Mouse (Mus musculus) testis, adult 2 months (tissue): ENCODE data around the gene Mcoln1. TPM values are rescaled to one million over a fixed set of nuclear protein-coding genes. Genes with fewer than 3 reads are reported as not detected.

Experiments used
- H3K27ac ChIP-seq: fragments of 200-500 bp; 2 replicates; pipeline ENCODE4 v1.5.1; 2012; ENCODE audit warnings: low read depth, low read length; ENCODE audit not compliant: control insufficient read depth, insufficient read depth
- H3K27me3 ChIP-seq: fragments of 200-500 bp; 2 replicates; pipeline ENCODE4 v1.6.1; 2012; ENCODE audit warnings: mild to moderate bottlenecking, low read length, moderate library complexity; ENCODE audit not compliant: control insufficient read depth, insufficient read depth
- H3K36me3 ChIP-seq: fragments of 200-500 bp; 2 replicates; pipeline ENCODE4 v1.6.1; 2012; ENCODE audit warnings: mild to moderate bottlenecking, low read length; ENCODE audit not compliant: control insufficient read depth, insufficient read depth
- H3K4me1 ChIP-seq: fragments of 200-500 bp; 2 replicates; pipeline ENCODE4 v1.6.1; 2012; ENCODE audit warnings: low read length; ENCODE audit not compliant: control insufficient read depth, insufficient read depth
- H3K4me3 ChIP-seq: fragments of 200-500 bp; 2 replicates; pipeline ENCODE4 v1.5.1; 2012; ENCODE audit warnings: low read depth, mild to moderate bottlenecking, low read length, moderate library complexity, mixed read lengths; ENCODE audit not compliant: control insufficient read depth
- CTCF ChIP-seq: fragments of 200-500 bp; IDR thresholded peaks from 2 replicates; pipeline ENCODE4 v1.5.1; 2012; ENCODE audit warnings: low read depth, mild to moderate bottlenecking, inconsistent platforms, low read length, moderate library complexity; ENCODE audit not compliant: control insufficient read depth, insufficient read depth, insufficient replicate concordance
- POLR2A ChIP-seq: fragments of 200-500 bp; IDR thresholded peaks from 2 replicates; pipeline ENCODE4 v1.6.1; 2012; ENCODE audit warnings: low read depth, mild to moderate bottlenecking, inconsistent platforms, low read length, moderate library complexity; ENCODE audit not compliant: control insufficient read depth
- polyA plus RNA-seq: library from polyadenylated mRNA; depleted of rRNA; stranded (reverse); fragments of >200 nt; gene quantifications from 2 replicates; pipeline ENCODE4 v1.2.3, GENCODE M21; 2012; rRNA removed

Gene Mcoln1
- 39.7 and 46.5 TPM in 2 replicates for polyA plus RNA-seq

- H3K27me3 ChIP-seq: no peaks in the 10 kb centered on the region
- peak within 1 kb of the TSS; percentile 56 for H3K27ac ChIP-seq
- H3K4me3 ChIP-seq: peak within 1 kb of the TSS; percentile 86
- TF ChIP-seq POLR2A (peak; percentile 77), CTCF (no peak)
- H3K36me3 ChIP-seq: no peaks in the 10 kb centered on the region
- peaks cover 10% of the 10 kb centered on the region for H3K4me1 ChIP-seq
These were observed at the start of gene Mcoln1 for GRCm38 (mm10) chr8:3500235-3501090. TSS of gene Mcoln1 (plus strand) at chr8:3500457.

GRCm38 (mm10) chr8:3450670-3451069 is 49.6 kb upstream of the Mcoln1 start:
- no peaks in the 10 kb centered on the region for H3K36me3 ChIP-seq
- no peak overlapping the region for H3K27ac ChIP-seq
- TF ChIP-seq POLR2A: no peak
- peak; percentile 83; the same call in 1 of the 2 replicates for TF ChIP-seq CTCF
- H3K4me1 ChIP-seq: no peaks in the 10 kb centered on the region
- no peaks in the 10 kb centered on the region for H3K27me3 ChIP-seq
- H3K4me3 ChIP-seq: no peak overlapping the region

GRCm38 (mm10) chr8:3451992-3452391 is 48.3 kb upstream of the Mcoln1 start:
- Histone ChIP-seq H3K4me1 (no peaks in the 10 kb centered on the region), H3K27ac (no peak overlapping the region), H3K27me3 (no peaks in the 10 kb centered on the region), H3K4me3 (no peak overlapping the region), H3K36me3 (no peaks in the 10 kb centered on the region)
- no peak for TF ChIP-seq POLR2A
- TF ChIP-seq CTCF: no peak

GRCm38 (mm10) chr8:3463248-3463647 is 37.0 kb upstream of the Mcoln1 start:
- H3K4me1 ChIP-seq: peaks cover 2% of the 10 kb centered on the region
- H3K36me3 ChIP-seq: no peaks in the 10 kb centered on the region
- no peak overlapping the region for H3K4me3 ChIP-seq
- no peak overlapping the region for H3K27ac ChIP-seq
- no peaks in the 10 kb centered on the region for H3K27me3 ChIP-seq
- TF ChIP-seq CTCF (no peak), POLR2A (no peak)

- peaks cover 3% of the 10 kb centered on the region for H3K4me1 ChIP-seq
- no peaks in the 10 kb centered on the region for H3K36me3 ChIP-seq
- H3K27ac ChIP-seq: no peak overlapping the region
- TF ChIP-seq POLR2A (no peak), CTCF (0 out of 2 replicates have a peak, but pooled peaks have one; percentile 14)
- H3K4me3 ChIP-seq: no peak overlapping the region
- H3K27me3 ChIP-seq: no peaks in the 10 kb centered on the region
These were observed 35.9 kb upstream of the Mcoln1 start for GRCm38 (mm10) chr8:3464309-3464708.

- TF ChIP-seq POLR2A: peak; percentile 93
- 0 out of 2 replicates have a peak, but pooled peaks have one; percentile 0 for TF ChIP-seq CTCF
- H3K4me3 ChIP-seq: peak within 1 kb of the TSS; percentile 90
- peak within 1 kb of the TSS; percentile 85 for H3K27ac ChIP-seq
- no peaks in the 10 kb centered on the region for H3K27me3 ChIP-seq
- H3K4me1 ChIP-seq: peaks cover 3% of the 10 kb centered on the region
- no peaks in the 10 kb centered on the region for H3K36me3 ChIP-seq
These were observed 33.0 kb upstream of the Mcoln1 start, which contains the start of gene Pex11g for GRCm38 (mm10) chr8:3467006-3467885. TSS of gene Pex11g (minus strand) at chr8:3467680.
